Mouse (Mus musculus) neural tube, embryonic 13.5 days (tissue): ENCODE results near the gene Mettl24. TPM values are rescaled to one million over a fixed set of nuclear protein-coding genes. Genes with fewer than 3 reads are reported as not detected.

ENCODE experiments used
- polyA plus RNA-seq: library from polyadenylated mRNA; unstranded; fragments of >200 nt; fragmentation: Nextera tagmentation; extraction: Ambion mirVana; gene quantifications from 2 replicates; pipeline ENCODE4 v1.2.1, GENCODE M21; 2015

Gene Mettl24
- polyA plus RNA-seq, 1 experiment from 2014 or later = 0.70 TPM

Other genes with a start within 250 kb of the Mettl24 start
- not detected in 2 replicates for gene Slc22a16, start 112.9 kb upstream of the Mettl24 start, polyA plus RNA-seq
- 0.41 and 0.56 TPM in 2 replicates for gene Ddo, start 53.3 kb upstream of the Mettl24 start, polyA plus RNA-seq
- 27.0 and 27.5 TPM in 2 replicates for gene Cdc40, start 200.0 kb downstream of the Mettl24 start, polyA plus RNA-seq
- gene Wasf1, start 200.2 kb downstream of the Mettl24 start, polyA plus RNA-seq = 106 and 116 TPM in 2 replicates